Mouse (Mus musculus): ENCODE data around the gene Cln5.

GRCm38 (mm10) chr14:103073825-103074224 lies 3.8 kb downstream of the Cln5 start:
- TF ChIP-seq EP300 (optimal IDR thresholded peaks at IDR 0.05) (no peak), CTCF (IDR thresholded peaks at IDR 0.05; ENCODE audit: low read depth) (no peak)
